Mouse (Mus musculus) liver, embryonic 14.5 days (tissue): ENCODE data around the gene Muc2. TPM values are rescaled to one million over a fixed set of nuclear protein-coding genes. Genes with fewer than 3 reads are reported as not detected.

Experiments
- ATAC-seq: fragments of 200-750 bp; cut with Nextera tagmentation; 2 replicates; pipeline ENCODE4 v1.8.0; 2017; ENCODE audit warnings: moderate number of reproducible peaks, mild to moderate bottlenecking, moderate library complexity; ENCODE audit not compliant: insufficient read depth
- DNase-seq, 3 experiments: peaks; one replicate each; pipeline ENCODE4 v3.0.0-alpha.2; 2012 to 2013; ENCODE audit warnings: low read depth in 3 of 3, low spot score in 3 of 3
- H3K27ac ChIP-seq: fragments of 300-500 bp; sonication (generic); 2 replicates; pipeline ENCODE4 v1.5.1; 2014; ENCODE audit warnings: moderate library complexity, mild to moderate bottlenecking, control low read depth, inconsistent platforms
- H3K27me3 ChIP-seq: fragments of 300-500 bp; sonication (generic); 2 replicates; pipeline ENCODE4 v1.6.1; 2014; ENCODE audit warnings: mild to moderate bottlenecking, low read length, moderate library complexity; ENCODE audit not compliant: control insufficient read depth, insufficient read depth
- H3K36me3 ChIP-seq: fragments of 300-500 bp; sonication (generic); replicated peaks from 2 replicates; pipeline ENCODE4 v1.6.1; 2014; ENCODE audit warnings: low read depth; ENCODE audit not compliant: control insufficient read depth, insufficient read depth
- H3K4me1 ChIP-seq, 2 experiments: fragments of 200-500 bp in 1 of 2; fragments of 300-500 bp in 1 of 2; sonication (generic) in 1 of 2; replicated peaks; 2 replicates each; pipeline ENCODE4 v1.6.1; 2012 to 2014; ENCODE audit warnings: antibody characterized with exemption in 1 of 2, inconsistent platforms in 1 of 2, low read length in 1 of 2; ENCODE audit not compliant: control insufficient read depth in 2 of 2, insufficient read depth in 2 of 2
- H3K4me2 ChIP-seq: fragments of 300-500 bp; sonication (generic); 2 replicates; pipeline ENCODE4 v1.6.1; 2014; ENCODE audit warnings: low read depth, mild to moderate bottlenecking, control low read depth, moderate library complexity
- H3K4me3 ChIP-seq, 2 experiments: fragments of 200-500 bp in 1 of 2; fragments of 300-500 bp in 1 of 2; sonication (generic) in 1 of 2; 2 replicates each; pipeline ENCODE4 v1.5.1; 2012 to 2014; ENCODE audit warnings: low read depth in 2 of 2, low read length in 2 of 2, mild to moderate bottlenecking in 2 of 2, control low read depth in 1 of 2, inconsistent platforms in 1 of 2, moderate library complexity in 1 of 2; ENCODE audit not compliant: insufficient read depth in 1 of 2
- H3K9ac ChIP-seq: fragments of 300-500 bp; sonication (generic); replicated peaks from 2 replicates; pipeline ENCODE4 v1.6.1; 2014; ENCODE audit warnings: mild to moderate bottlenecking, control low read depth, moderate library complexity
- H3K9me3 ChIP-seq: fragments of 300-500 bp; sonication (generic); 2 replicates; pipeline ENCODE4 v1.6.1; 2016; ENCODE audit warnings: low read length, mixed read lengths; ENCODE audit not compliant: control insufficient read depth
- CTCF ChIP-seq: IDR thresholded peaks from 2 replicates; pipeline ENCODE4 v1.5.1; 2016; ENCODE audit warnings: antibody characterized with exemption, low read depth, control low read depth
- EP300 ChIP-seq: IDR thresholded peaks from 2 replicates; pipeline ENCODE4 v1.6.1; 2016; ENCODE audit warnings: antibody characterized with exemption, low read depth
- WGBS: fragments of 180-500 bp; shearing (Covaris S2); extraction: QIAGEN DNeasy Blood & Tissue Kit; methylation state at CpG from one replicate; pipeline ENCODE4 v1.1.7; 2014; ENCODE audit not compliant: insufficient replicate concordance; 5-methylcytosine and 5-hydroxymethylcytosine counted together
- polyA plus RNA-seq, 2 experiments: library from polyadenylated mRNA; depleted of rRNA in 1 of 2; stranded (reverse) in 1 of 2; unstranded in 1 of 2; fragments of >200 nt; fragmentation: Nextera tagmentation in 1 of 2; extraction: Ambion mirVana in 1 of 2; gene quantifications; 2 replicates each; pipeline versions ENCODE4 v1.2.1 to v1.2.3; 2012 to 2014

The Muc2 gene
- polyA plus RNA-seq, 2 experiments, result 0.08 to 0.12 TPM

GRCm38 (mm10) chr7:141694274-141694639, 4.1 kb downstream of the Muc2 start:
- Histone ChIP-seq H3K9me3 (no peaks in the 10 kb centered on the region), H3K27ac (no peak overlapping the region), H3K4me1 (no peaks in the 10 kb centered on the region), H3K27me3 (no peaks in the 10 kb centered on the region; the same call in none of the 2 replicates), H3K4me2 (no peak overlapping the region), H3K4me3 (no peak overlapping the region), H3K36me3 (no peaks in the 10 kb centered on the region), H3K9ac (no peak overlapping the region)
- TF ChIP-seq CTCF, result no peak
- TF ChIP-seq EP300, result no peak
- 48% methylated on average over 5 of the region's 5 CpGs for WGBS
- DNase-seq (no peak), ATAC-seq (no peak)

- Histone ChIP-seq H3K36me3 (no peaks in the 10 kb centered on the region), H3K27me3 (no peaks in the 10 kb centered on the region; the same call in none of the 2 replicates), H3K27ac (no peak overlapping the region), H3K4me1 (no peaks in the 10 kb centered on the region), H3K9ac (no peak overlapping the region), H3K4me3 (no peak overlapping the region), H3K4me2 (no peak overlapping the region), H3K9me3 (no peaks in the 10 kb centered on the region)
- WGBS, result 66% methylated on average over 13 of the region's 13 CpGs
- ATAC-seq, result no peak
- TF ChIP-seq EP300, result no peak
- TF ChIP-seq CTCF, result no peak
- DNase-seq, result no peak
These were observed 6.4 kb downstream of the Muc2 start for GRCm38 (mm10) chr7:141696538-141696937.

GRCm38 (mm10) chr7:141699556-141700220, 9.5 kb downstream of the Muc2 start:
- DNase-seq (no peak), ATAC-seq (no peak)
- WGBS, result 62% methylated on average over 8 of the region's 8 CpGs

GRCm38 (mm10) chr7:141747451-141748100, 57.4 kb downstream of the Muc2 start:
- TF ChIP-seq EP300, result no peak
- TF ChIP-seq CTCF, result no peak
- WGBS, result 67% methylated on average over 7 of the region's 7 CpGs
- DNase-seq (no peak), ATAC-seq (no peak)
- Histone ChIP-seq H3K4me3 (no peak overlapping the region), H3K27me3 (no peaks in the 10 kb centered on the region), H3K9me3 (no peaks in the 10 kb centered on the region), H3K4me2 (no peak overlapping the region), H3K4me1 (no peaks in the 10 kb centered on the region), H3K36me3 (no peaks in the 10 kb centered on the region), H3K27ac (no peak overlapping the region), H3K9ac (no peak overlapping the region)

More at GRCm38 (mm10) chr7:141699556-141700220, 9.5 kb downstream of the Muc2 start:
- H3K27me3 ChIP-seq, result no peaks in the 10 kb centered on the region
- H3K9ac ChIP-seq, result no peak overlapping the region
- no peaks in the 10 kb centered on the region for H3K4me1 ChIP-seq
- H3K36me3 ChIP-seq, result no peaks in the 10 kb centered on the region
- H3K4me3 ChIP-seq, result no peak overlapping the region
- no peak overlapping the region for H3K27ac ChIP-seq
- no peak for TF ChIP-seq EP300
- TF ChIP-seq CTCF, result no peak
- no peak overlapping the region for H3K4me2 ChIP-seq
- no peaks in the 10 kb centered on the region for H3K9me3 ChIP-seq

- Histone ChIP-seq H3K27ac (no peak overlapping the region), H3K9me3 (no peaks in the 10 kb centered on the region), H3K4me1 (no peaks in the 10 kb centered on the region), H3K9ac (no peak overlapping the region), H3K27me3 (no peaks in the 10 kb centered on the region), H3K4me3 (no peak overlapping the region), H3K36me3 (no peaks in the 10 kb centered on the region), H3K4me2 (no peak overlapping the region)
- 53% methylated on average over 6 of the region's 6 CpGs for WGBS
- TF ChIP-seq EP300 (no peak), CTCF (no peak)
- ATAC-seq (no peak), DNase-seq (no peak)
These were observed 62.4 kb downstream of the Muc2 start for GRCm38 (mm10) chr7:141752513-141752912.
